Mouse (Mus musculus) olfactory bulb, adult 2 months (tissue): ENCODE results near the gene Afdn.

Experiments
- CTCF ChIP-seq: fragments of 200-500 bp; IDR thresholded peaks from 2 replicates; pipeline ENCODE4 v1.5.1; 2012; ENCODE audit warnings: low read depth, mild to moderate bottlenecking, low read length, moderate library complexity; ENCODE audit not compliant: insufficient read depth
- POLR2A ChIP-seq: fragments of 200-500 bp; IDR thresholded peaks from 2 replicates; pipeline ENCODE4 v1.6.1; 2012; ENCODE audit warnings: mild to moderate bottlenecking, low read depth, low read length, moderate library complexity; ENCODE audit not compliant: insufficient read depth

GRCm38 (mm10) chr17:13874245-13874644, 113.9 kb downstream of the Afdn start:
- TF ChIP-seq CTCF (no peak), POLR2A (no peak)
